15 mouse cellular contexts compared by ENCODE assay signal in the genomic region with DNA sequence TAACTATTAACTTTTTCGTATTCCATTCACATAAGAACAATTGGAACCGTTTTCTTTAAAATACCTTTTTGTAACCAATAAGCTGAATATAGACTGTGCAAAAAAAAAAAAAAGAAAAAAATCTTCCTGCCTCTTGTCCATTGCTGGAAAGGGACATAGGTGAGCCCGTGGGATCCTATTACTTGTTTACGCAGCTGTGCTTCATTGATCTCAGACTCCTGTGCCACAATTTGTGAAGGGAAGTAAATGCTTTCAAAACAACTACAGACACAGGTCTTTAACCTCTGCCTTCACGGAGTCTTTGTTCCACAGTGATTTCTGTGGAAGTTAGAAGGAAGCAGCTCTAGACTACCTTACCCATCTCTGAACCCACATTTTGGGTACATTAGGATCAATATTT.
"Had no signal": no experiment of that assay in that cellular context is flagged by ENCODE, and none has a peak within 500 bp of the region (broad histone marks: within the 10 kb centered on the region; RNA-seq: fewer than 3 reads in every experiment).

No protein-coding gene starts in this region.

- H3K27ac ChIP-seq: intestine, embryonic 15.5 days; left cerebral cortex, adult 2 months; limb, embryonic 15.5 days; liver, embryonic 14.5 days; midbrain, embryonic 10.5 days; neural tube, embryonic 15.5 days had no signal

- H3K4me1 ChIP-seq: intestine, embryonic 15.5 days; limb, embryonic 15.5 days; midbrain, embryonic 10.5 days; neural tube, embryonic 15.5 days had no signal

- H3K27me3 ChIP-seq: intestine, embryonic 15.5 days; limb, embryonic 15.5 days; neural tube, embryonic 15.5 days had no signal

- H3K9ac ChIP-seq: intestine, embryonic 15.5 days; limb, embryonic 15.5 days; liver, embryonic 14.5 days; neural tube, embryonic 15.5 days had no signal

- DNase-seq: kidney, adult 18-20 months; kidney, postnatal 36 days; lung, adult 18-20 months; lung, postnatal 36 days; midbrain, embryonic 14.5 days; right cerebral cortex, adult 18-20 months; right cerebral cortex, postnatal 25 days; thymus, postnatal 36 days had no signal

- H3K36me3 ChIP-seq: intestine, embryonic 15.5 days; limb, embryonic 15.5 days; midbrain, embryonic 10.5 days; neural tube, embryonic 15.5 days had no signal

- H3K4me2 ChIP-seq: intestine, embryonic 15.5 days; limb, embryonic 15.5 days; neural tube, embryonic 15.5 days had no signal

- H3K9me3 ChIP-seq: intestine, embryonic 15.5 days; limb, embryonic 15.5 days; midbrain, embryonic 10.5 days; neural tube, embryonic 15.5 days had no signal

- ATAC-seq: intestine, embryonic 15.5 days had no signal

- H3K4me3 ChIP-seq: intestine, embryonic 15.5 days; left cerebral cortex, adult 2 months; limb, embryonic 15.5 days; midbrain, embryonic 10.5 days; myocyte; neural tube, embryonic 15.5 days had no signal
